Mouse (Mus musculus) Muller cell, postnatal 12 days (primary cell): ENCODE results near the gene Sh3bp1.

Experiments used
- DNase-seq: peaks from one replicate; pipeline ENCODE4 v3.0.0-alpha.2; 2015; ENCODE audit errors: inconsistent ontology term

Gene Sh3bp1

GRCm38 (mm10) chr15:78914823-78915659 lies 15.5 kb downstream of the Sh3bp1 start:
- DNase-seq = peak; percentile 24

DNA sequence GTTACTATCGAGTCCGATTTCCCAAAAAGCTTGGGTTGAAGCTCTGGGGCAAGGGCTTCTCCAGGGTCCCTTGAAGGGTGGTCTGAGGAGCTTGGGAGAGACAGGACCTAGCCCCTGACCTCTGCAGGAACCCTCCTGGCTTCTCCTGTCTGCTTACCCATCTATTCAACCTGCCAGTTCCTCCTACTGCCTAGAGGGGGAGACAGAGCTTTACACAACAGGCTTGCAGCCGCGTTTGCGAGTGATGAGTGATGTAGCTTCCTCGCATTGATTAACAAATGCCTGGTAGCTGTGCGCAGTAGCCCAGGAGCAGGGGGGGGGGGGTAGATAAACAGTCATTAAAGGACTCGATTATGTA lies 16.1 kb downstream of the Sh3bp1 start:
- peak; percentile 80 for DNase-seq

DNA sequence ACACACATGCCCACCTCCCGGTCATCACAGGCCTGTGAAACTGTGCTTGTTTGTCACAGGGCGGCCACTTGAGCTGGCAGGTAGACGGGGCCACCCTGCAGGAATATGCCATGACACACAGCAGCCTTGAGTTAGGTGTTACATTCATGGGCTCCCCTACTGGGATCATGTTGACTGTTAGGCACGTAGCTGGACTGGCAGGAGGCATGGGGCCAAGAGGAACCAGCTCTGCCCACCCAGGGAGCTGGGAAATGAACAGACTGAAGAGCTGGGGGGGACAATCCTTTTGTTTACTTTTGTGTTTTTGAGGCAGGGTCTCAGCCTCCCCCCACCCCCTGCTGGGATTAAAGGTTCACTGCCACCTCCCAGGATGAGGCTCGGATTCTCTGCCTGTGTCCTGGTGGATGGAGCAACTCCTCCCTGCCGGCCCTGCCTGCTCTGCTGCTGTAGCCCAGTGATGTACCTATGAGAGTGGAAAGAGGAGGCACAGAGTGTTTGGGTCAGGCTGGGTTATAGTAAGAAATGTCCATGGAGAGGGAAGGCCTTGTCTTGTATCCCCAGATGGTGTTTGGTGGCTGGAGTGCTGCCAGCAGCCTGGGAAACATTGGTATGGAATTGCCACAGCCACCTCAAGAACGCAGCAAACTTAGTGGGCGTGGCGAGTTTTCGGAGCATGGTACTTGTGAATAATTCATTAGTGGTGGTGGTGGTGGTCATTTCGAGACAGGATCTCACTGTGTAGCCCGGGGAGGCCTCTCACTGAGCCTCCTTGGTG lies 16.7 kb downstream of the Sh3bp1 start:
- peak; percentile 58 for DNase-seq

DNA sequence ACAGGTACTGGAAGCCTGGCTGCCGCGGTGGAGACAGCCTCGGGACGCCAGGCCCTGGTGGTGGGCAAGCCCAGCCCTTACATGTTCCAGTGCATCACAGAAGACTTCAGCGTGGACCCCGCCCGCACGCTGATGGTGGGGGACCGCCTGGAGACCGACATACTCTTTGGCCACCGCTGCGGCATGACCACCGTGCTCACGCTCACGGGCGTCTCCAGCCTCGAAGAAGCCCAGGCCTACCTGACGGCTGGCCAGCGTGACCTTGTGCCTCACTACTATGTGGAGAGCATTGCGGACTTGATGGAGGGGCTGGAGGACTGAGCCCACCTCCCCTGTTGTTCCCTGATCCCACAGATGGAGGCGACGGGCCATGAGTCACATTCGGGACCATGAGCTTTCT lies 18.6 kb downstream of the Sh3bp1 start:
- no peak for DNase-seq

DNA sequence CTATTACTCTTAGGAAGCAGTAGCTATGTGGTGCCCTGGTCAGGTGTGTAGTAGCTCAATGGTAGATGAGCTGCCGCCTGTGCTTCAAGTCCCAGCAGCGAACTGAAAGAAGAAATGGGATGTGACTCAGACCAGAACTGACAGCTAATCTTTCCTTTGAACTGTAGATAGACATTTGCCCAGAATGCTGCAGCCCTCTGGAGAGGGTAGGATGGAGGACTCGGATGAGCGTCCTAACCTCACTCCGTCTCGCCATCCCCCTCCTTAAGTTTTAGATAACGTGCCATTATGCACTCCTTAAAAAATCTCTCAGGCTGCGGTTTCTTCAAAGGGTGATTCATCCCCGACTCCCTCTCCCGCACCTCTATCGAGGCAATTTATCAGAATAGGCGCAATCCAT lies 20.3 kb downstream of the Sh3bp1 start:
- DNase-seq = no peak

GRCm38 (mm10) chr15:78922700-78923099 lies 23.1 kb downstream of the Sh3bp1 start:
- DNase-seq = no peak

GRCm38 (mm10) chr15:78923585-78923984 lies 24.0 kb downstream of the Sh3bp1 start:
- DNase-seq = no peak

GRCm38 (mm10) chr15:78925129-78925528 lies 25.6 kb downstream of the Sh3bp1 start:
- peak; percentile 43 for DNase-seq

GRCm38 (mm10) chr15:78926021-78926919 lies 26.7 kb downstream of the Sh3bp1 start, which contains the start of gene Lgals1:
Gene Lgals1, plus strand, starts transcription at chr15:78926725.
- peak; percentile 98 for DNase-seq

DNA sequence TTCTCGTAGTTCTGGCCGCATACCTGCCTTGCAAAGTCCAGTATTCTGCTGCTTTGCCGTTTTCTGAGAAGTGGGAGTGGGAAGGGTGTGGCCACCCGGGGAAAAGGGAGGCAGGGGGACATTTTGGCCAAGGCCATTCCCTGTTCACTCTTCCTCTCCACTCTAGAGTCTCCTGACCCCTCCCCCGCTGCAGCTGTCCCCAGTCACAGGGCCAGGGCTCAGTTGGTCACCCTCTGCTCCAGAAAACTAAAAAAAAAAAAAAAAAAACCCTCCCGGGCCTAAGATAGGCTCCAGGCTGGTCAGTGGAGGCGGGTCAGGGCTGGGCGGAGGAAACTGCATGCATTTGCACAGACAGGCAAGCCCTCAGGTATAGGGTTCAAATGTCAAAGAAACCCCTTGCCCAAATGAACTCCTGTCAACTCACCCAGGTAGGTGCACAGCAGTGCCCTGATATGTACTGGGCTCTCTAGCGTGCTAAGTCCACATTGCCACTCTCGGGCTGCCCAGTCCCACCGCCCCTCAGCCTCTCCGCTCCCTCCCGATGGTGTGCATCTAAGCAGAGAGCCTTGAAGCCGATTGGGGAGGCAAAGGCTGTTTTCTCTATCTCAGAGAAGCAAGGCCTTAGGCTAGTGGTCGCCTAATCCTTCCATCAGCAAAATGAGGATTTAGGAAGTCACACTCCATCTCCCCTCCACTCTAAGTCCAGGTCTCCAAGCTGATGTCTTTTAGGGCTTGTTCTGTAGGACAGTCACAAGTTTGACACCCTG lies 27.6 kb downstream of the Sh3bp1 start:
- DNase-seq = peak; percentile 60

DNA sequence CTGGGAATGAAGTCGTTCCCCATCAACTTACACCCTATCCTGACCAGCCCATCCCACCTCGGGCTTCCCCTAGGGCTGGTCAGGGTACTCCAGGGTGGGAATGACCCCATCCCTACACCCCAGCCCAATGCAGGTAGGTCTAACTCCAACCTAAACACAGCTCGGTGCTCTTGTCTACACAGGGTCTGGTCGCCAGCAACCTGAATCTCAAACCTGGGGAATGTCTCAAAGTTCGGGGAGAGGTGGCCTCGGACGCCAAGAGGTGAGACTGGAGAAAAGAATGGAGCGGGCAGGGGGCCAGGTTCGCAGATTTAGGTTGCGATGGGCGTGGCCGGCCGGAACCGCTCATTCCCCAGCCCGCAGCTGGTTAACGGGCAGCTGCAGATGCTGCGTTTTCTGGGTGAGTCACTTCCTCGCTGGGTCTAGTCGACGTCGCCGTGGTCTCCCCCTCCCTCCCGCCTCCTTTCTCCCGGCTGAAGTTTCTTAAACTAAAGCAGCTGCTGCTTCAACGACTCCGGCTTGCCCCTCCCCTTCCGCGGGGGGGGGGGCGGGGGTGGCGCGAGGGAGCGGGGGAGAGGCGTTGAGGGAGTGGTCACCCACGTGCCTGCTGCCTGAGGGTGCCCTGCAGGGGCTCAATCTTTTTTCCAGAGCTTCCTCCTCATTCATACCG lies 28.4 kb downstream of the Sh3bp1 start:
- peak; percentile 87 for DNase-seq

DNA sequence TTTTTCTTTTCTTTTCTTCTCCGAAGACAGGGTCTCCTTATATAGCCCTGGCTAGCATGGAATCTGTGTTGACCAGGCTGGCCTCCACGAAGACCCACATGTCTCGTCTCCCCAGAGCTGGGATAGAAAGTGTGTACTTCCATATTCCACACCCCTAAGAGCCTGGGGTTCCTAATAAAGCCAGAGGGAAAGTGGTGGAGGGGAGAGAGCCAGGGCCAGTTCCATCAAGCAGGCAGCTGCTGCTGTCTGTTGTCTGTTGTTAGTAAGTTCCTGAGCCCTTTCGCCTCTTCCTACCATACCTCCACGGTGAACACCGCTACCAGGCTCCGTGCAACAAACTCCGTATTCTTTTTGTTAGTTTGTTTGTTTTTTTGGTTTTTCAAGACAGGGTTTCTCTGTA lies 29.0 kb downstream of the Sh3bp1 start:
- DNase-seq = peak; percentile 27

- no peak for DNase-seq
These were observed 30.7 kb downstream of the Sh3bp1 start for GRCm38 (mm10) chr15:78930192-78930706.

- DNase-seq = no peak
These were observed 31.3 kb downstream of the Sh3bp1 start for GRCm38 (mm10) chr15:78930801-78931426.

DNA sequence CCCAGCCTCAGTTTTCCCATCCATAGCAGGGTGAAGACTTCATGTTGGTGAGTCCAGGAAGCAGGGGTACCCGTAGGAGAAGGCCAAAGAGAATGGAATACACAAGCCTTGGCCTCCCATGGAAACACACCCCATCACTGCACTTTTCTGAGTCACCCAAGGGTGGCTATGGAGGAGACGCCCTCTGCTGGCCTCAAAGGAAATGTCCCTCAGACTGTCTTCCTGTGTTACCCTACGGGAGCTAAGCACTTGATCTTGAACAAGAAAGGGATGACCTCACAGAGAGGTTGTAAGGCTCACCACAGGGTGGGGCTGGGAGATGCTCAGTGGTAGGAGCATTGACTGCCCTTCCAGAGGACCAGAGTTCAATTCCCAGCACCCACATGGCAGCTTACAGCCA lies 32.0 kb downstream of the Sh3bp1 start:
- peak; percentile 58 for DNase-seq

DNA sequence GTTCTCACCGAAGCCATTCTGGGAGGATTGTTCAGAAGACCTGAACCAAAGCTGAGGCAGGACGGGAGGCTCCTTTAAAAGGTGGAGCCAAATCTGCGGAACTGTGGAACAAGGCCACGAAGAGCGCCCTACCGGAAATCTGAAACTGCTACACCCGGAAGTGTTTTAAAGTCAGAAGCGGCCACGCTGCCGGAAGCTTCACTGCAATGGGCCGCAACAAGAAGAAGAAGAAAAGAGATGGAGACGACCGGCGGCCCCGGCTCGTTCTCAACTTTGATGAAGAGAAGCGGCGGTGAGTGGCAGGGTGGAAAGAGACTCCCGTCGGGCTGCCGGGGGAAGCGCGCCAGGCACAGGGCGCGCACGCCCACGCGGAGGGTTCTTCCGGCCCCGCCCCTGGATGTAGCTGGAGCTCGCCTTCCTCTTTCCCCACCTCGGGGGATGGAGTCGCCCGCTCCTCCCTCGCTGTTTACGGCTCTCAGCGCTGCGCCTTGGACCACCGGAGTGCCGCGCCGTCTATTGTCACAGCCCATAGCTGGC lies 35.3 kb downstream of the Sh3bp1 start, which contains the start of gene Nol12:
Gene Nol12, plus strand, starts transcription at position 150 of the 537 bp plus-strand sequence.
- DNase-seq = peak; percentile 91

DNA sequence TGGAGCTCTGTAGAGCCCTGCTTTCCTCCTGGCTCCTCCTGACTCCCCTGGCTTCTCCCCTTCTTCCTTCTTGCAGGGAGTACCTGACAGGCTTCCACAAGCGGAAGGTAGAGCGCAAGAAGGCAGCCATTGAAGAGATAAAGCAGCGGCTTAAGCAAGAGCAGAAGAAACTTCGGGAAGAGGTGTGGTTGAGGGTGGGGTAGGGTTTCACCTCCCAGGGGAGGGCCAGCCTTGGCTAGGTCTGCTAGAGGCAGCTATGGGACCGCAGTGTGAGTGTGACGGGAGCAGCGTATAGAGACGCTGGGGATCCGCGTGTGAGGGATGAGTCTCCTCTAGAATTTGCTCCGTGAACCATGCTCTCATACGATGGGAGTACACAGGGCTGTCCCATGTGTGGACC lies 36.8 kb downstream of the Sh3bp1 start:
- DNase-seq = no peak

DNA sequence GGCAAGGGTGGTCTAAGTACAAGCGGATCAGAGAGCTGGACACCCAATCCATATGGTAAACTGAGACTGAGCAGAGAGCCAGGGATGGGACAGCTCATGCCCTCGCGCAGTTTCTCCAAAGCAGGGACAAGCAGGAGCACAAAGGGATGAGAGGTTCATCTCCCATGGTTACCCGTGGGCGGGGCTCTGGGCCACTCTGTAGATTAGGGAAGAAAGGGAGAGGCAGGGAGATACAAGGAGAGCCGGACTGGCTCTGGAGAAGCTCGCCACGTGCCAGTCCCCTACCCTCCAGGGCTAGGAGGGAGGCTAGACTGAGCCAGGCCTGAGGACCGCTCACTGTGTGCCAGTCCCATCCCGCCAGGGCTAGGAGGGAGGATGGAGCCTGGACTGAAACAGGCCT lies 37.7 kb downstream of the Sh3bp1 start:
- DNase-seq = no peak

DNA sequence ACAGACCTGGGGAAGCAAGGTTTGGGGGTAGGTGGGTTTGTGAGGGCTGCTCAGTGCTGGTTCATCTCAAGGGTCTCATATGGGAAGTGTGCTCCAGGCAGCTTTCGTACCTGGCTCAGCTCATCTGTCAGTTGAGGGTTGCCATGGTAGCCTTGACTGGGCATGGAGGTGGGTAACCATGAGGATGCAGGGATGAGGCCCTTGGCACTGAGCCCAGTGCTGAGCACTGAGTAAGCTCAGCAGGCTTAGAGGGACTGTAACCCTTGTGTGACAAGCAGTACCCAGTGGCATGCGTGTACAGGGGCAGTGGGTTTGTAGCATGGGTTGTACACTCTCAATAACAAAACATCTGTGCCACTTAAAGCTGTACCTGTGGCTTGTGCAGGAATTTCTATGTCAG lies 38.4 kb downstream of the Sh3bp1 start:
- DNase-seq = no peak

DNA sequence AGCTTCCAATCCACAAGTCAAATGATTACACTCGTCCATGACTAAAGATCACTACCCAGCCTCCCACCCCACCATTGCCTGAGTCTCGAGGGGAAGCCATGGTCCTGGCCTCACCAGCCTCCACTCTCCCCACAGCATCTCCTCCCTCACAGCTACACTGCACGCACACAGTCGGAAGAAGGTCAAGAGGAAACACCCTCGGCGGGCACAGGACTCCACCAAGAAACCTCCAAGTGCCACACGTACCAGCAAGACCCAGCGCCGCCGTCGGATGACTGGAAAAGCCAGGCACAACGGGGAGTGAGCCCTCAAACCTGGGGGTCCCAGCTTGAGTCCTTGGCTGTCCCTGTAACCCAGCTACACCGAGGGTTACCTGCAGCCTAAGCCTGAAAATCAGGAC lies 40.8 kb downstream of the Sh3bp1 start:
- DNase-seq = no peak
